Mouse (Mus musculus): ENCODE data around the gene Ankrd33.

Gene Ankrd33

GRCm38 (mm10) chr15:101115511-101116110 is at the start of gene Ankrd33:
Gene Ankrd33 (plus strand): TSS chr15:101115755.
- no peak for DNase-seq (ENCODE audit: low spot score in 2 of 2)

- DNase-seq (ENCODE audit: low spot score in 2 of 2) = no peak
Measured at GRCm38 (mm10) chr15:101066364-101066847, 49.1 kb upstream of the Ankrd33 start.

GRCm38 (mm10) chr15:101066920-101067696 is 48.4 kb upstream of the Ankrd33 start:
- no peak for DNase-seq (ENCODE audit: low spot score in 2 of 2)

GRCm38 (mm10) chr15:101068029-101068428 is 47.5 kb upstream of the Ankrd33 start:
- DNase-seq (ENCODE audit: low spot score in 2 of 2) = no peak

GRCm38 (mm10) chr15:101068671-101069070 is 46.9 kb upstream of the Ankrd33 start:
- no peak for DNase-seq (ENCODE audit: low spot score in 2 of 2)

- DNase-seq (ENCODE audit: low spot score in 2 of 2) = no peak
Measured at GRCm38 (mm10) chr15:101069641-101070190, 45.8 kb upstream of the Ankrd33 start.

- DNase-seq (ENCODE audit: low spot score in 2 of 2) = no peak
Measured at GRCm38 (mm10) chr15:101070762-101071161, 44.8 kb upstream of the Ankrd33 start.

- DNase-seq (ENCODE audit: low spot score in 2 of 2) = no peak
Measured at GRCm38 (mm10) chr15:101072736-101073135, 42.8 kb upstream of the Ankrd33 start.

GRCm38 (mm10) chr15:101074067-101074466 is 41.5 kb upstream of the Ankrd33 start:
- no peak for DNase-seq (ENCODE audit: low spot score in 2 of 2)

- DNase-seq (ENCODE audit: low spot score in 2 of 2) = no peak
Measured at GRCm38 (mm10) chr15:101075150-101075549, 40.4 kb upstream of the Ankrd33 start.

- no peak for DNase-seq (ENCODE audit: low spot score in 2 of 2)
Measured at GRCm38 (mm10) chr15:101075656-101076055, 39.9 kb upstream of the Ankrd33 start.

GRCm38 (mm10) chr15:101076071-101077000 is 39.2 kb upstream of the Ankrd33 start:
- no peak for DNase-seq (ENCODE audit: low spot score in 2 of 2)

- no peak for DNase-seq (ENCODE audit: low spot score in 2 of 2)
Measured at GRCm38 (mm10) chr15:101077001-101077812, 38.3 kb upstream of the Ankrd33 start.

- DNase-seq (ENCODE audit: low spot score in 2 of 2) = no peak
Measured at GRCm38 (mm10) chr15:101077813-101078730, 37.5 kb upstream of the Ankrd33 start, which contains the start of gene Fignl2. Gene Fignl2 (minus strand): TSS chr15:101078567.

GRCm38 (mm10) chr15:101078731-101079156 is 36.8 kb upstream of the Ankrd33 start:
- DNase-seq (ENCODE audit: low spot score in 2 of 2) = peak; percentile 47 to 59

- DNase-seq (ENCODE audit: low spot score in 2 of 2) = no peak
Measured at GRCm38 (mm10) chr15:101080031-101080520, 35.5 kb upstream of the Ankrd33 start.

GRCm38 (mm10) chr15:101081035-101081548 is 34.5 kb upstream of the Ankrd33 start:
- DNase-seq (ENCODE audit: low spot score in 2 of 2) = no peak

GRCm38 (mm10) chr15:101082236-101082635 is 33.3 kb upstream of the Ankrd33 start:
- DNase-seq (ENCODE audit: low spot score in 2 of 2) = no peak

GRCm38 (mm10) chr15:101084499-101084898 is 31.1 kb upstream of the Ankrd33 start:
- DNase-seq (ENCODE audit: low spot score in 2 of 2) = no peak

Measured in right cerebral cortex, adult 2 months (tissue).